Mouse (Mus musculus): ENCODE results near the gene Scfd2.

The Scfd2 gene

GRCm38 (mm10) chr5:74240926-74241680 lies 290.5 kb downstream of the Scfd2 start:
- 67% methylated on average over 13 of the region's 13 CpGs for WGBS

DNA sequence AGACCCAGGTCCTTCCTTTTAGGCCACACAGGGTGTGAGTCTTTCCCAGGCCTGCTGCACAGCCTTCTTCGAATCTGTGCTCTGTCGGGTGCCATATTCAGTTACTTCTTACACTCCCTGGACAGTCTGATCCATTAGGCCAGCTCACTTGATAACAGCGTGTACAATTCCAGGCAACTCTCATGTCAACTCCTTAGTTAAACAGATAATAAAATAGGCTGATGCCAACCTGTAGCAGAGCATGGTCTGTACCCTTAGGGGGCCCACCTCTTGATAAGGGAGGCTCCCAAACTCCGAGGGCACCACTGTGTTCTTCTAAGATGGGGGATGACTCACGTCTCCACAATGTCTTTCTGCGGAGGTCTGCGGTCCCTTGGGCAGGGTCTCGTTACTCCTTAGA lies 291.3 kb downstream of the Scfd2 start:
- 96% methylated on average over 8 of the region's 8 CpGs for WGBS

GRCm38 (mm10) chr5:74239369-74239768 lies 292.2 kb downstream of the Scfd2 start:
- WGBS: 94% methylated on average over 1 of the region's 1 CpGs

DNA sequence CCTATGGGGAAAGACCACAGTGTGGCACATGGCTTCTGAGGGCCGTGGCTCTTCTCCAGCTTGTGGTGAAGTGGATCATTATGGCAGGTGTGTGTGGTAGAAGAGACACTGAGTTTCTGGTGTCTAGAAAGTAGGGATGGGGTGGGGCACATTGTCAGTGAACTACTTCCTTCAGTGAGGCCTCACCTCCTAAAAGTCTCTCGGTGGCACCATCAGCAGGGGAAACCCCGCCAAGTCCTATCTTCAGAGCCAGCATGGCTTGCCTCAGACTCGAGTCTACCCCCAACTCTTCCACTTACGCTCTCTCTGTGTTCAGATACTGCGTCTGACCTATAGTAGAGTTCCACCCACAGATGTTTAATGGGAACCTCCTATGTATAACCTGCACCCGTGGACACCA lies 297.8 kb downstream of the Scfd2 start:
- 82% methylated on average over 7 of the region's 7 CpGs for WGBS

DNA sequence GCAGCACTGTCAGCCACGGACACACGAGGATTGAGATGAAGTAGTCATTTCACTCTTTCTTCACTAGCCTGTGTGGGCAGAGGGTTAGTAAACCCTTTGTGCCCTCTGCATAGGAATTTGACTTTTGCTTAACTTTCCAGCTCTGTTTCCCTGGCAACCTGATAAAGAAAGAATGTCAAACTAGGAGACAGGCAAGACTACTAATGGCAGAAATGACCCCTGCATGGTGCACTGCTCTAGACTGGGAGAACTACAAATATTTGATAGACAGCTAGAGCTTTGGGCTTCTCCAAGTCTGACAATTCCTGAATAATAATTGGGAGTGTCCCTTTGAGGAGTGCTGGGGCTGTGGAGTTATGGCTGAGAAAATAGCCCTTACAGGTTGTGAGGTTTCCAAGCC lies 301.0 kb downstream of the Scfd2 start:
- WGBS: 85% methylated on average over 2 of the region's 2 CpGs

- 85% methylated on average over 11 of the region's 11 CpGs for WGBS
Observed at GRCm38 (mm10) chr5:74229775-74230413, 301.7 kb downstream of the Scfd2 start.

GRCm38 (mm10) chr5:74228938-74229337 lies 302.6 kb downstream of the Scfd2 start:
- 26% methylated on average over 1 of the region's 1 CpGs for WGBS

DNA sequence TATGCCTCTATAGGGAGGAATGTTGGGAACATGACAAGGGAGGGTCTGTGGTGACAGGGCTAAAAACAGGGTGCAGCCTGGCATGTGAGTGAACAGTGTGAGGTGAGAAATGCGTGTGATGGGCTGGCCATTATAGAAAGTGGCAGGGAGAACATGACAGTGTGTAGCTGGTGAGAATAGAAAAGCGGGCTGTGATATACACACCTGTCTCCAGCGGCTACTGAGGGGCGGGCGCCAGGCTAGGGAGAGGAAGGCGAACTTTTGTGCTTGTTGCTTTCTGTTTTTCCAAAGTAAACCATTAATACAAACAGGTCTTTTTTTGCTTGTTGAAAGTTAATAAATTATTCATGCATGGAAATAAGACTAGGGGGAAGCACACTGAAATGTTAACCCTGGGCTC lies 304.2 kb downstream of the Scfd2 start:
- 97% methylated on average over 6 of the region's 6 CpGs for WGBS

DNA sequence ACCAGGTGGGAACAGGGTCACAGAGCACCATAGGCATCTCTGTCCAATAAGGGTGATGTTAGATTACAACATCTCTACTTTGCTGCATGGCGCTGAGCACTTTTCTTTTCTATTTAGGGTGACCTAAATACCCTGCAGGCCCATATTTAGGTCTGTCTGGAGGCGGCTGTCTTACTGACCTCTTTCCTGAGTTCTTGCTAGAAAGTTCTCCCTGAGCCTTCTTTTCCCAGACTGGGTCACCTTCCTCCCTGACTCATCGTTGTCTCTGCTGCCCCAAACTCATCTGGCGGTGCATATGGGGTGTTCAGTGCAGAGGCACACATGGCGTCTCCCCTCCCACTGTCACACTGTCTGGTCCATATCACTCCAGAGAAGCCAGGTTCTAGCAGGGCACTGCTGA lies 305.4 kb downstream of the Scfd2 start:
- WGBS: 79% methylated on average over 5 of the region's 5 CpGs

- WGBS: 81% methylated on average over 6 of the region's 6 CpGs
Observed at GRCm38 (mm10) chr5:74224480-74224879, 307.1 kb downstream of the Scfd2 start.

DNA sequence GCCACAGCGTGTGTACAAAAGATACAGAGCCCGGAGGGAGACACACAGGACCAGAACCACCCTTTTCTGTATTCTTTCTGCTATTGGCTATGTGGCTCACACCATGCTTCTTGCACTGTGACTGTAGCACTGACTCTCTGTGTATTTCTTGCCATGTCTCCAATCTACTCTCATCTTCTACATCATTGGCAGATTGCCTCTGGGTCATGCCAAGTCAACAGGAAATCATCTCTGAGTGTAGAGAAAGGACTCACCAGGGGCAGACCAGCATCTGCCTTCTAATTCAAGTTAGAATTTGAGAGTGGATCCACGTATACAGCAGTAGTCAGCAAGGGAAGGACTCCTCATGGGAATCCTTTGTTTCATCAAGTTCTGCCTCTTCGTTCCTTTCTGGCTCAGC lies 308.9 kb downstream of the Scfd2 start:
- 89% methylated on average over 4 of the region's 4 CpGs for WGBS

GRCm38 (mm10) chr5:74218524-74218923 lies 313.0 kb downstream of the Scfd2 start:
- 62% methylated on average over 4 of the region's 4 CpGs for WGBS

- 38% methylated on average over 4 of the region's 4 CpGs for WGBS
Observed at GRCm38 (mm10) chr5:74215125-74215524, 316.4 kb downstream of the Scfd2 start.

- WGBS: 30% methylated on average over 7 of the region's 7 CpGs
Observed at GRCm38 (mm10) chr5:74214501-74215110, 317.0 kb downstream of the Scfd2 start.

DNA sequence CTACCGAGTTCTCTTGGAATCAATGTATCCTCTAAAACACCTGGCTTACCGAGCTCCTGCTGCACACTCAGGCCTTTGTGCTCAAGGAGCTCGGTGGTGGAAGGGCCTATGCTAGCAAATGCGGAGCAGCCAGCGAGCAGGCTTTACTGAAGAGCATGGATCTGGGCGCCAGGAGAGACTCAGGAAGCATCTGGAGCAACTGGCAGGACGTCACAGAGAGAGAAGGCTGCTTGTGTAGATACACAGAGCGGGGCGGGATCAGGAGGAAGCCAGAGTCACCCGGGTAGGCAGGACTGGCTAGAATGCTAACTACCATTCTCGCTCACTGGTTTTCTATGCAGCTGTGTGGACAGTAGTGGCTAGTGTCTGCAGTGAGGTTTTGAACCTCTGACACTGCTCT lies 320.2 kb downstream of the Scfd2 start:
- 58% methylated on average over 11 of the region's 11 CpGs for WGBS

- 86% methylated on average over 4 of the region's 4 CpGs for WGBS
Observed at GRCm38 (mm10) chr5:74209640-74210039, 321.9 kb downstream of the Scfd2 start.

- WGBS: 80% methylated on average over 7 of the region's 7 CpGs
Observed at GRCm38 (mm10) chr5:74208438-74208837, 323.1 kb downstream of the Scfd2 start.

DNA sequence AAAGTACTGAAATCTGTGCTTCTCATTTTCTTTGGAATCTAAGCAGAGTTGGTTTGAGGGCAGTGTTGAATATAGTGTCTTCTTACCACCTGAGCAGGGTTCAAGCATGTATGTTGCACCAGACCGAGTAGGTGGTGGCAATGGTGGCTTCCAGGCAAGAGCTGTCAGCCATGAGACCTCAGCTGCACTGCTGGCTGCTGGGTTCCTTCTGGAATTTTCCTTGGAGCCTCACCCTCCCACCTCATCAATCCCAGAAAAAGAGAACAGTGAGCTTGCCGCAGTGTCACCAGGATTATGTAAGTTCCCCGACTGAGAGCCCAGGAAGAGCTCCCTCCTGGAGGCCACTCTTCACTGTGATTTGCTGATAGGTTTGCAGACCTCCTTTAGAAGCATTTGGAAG lies 324.4 kb downstream of the Scfd2 start:
- WGBS: 48% methylated on average over 3 of the region's 3 CpGs

DNA sequence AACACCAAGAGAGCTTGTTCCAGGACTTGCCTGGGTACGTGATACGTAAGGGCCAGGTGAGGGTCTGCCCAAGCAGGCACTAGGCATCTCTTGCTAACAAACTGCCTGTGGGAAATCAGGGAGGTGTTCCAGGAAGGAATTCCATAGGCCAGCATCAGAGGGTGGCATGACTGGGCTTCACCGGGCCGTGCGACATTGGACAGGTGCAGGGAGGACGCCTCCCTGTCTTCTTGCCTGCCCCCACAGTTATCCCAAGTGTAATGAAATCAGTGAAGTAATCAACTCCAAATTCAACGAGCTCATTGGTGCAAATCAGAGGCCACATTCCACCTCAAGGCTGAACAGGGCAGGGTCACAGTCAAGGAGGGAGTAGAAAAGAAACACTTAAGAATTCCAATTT lies 324.9 kb downstream of the Scfd2 start:
- WGBS: 86% methylated on average over 7 of the region's 7 CpGs

DNA sequence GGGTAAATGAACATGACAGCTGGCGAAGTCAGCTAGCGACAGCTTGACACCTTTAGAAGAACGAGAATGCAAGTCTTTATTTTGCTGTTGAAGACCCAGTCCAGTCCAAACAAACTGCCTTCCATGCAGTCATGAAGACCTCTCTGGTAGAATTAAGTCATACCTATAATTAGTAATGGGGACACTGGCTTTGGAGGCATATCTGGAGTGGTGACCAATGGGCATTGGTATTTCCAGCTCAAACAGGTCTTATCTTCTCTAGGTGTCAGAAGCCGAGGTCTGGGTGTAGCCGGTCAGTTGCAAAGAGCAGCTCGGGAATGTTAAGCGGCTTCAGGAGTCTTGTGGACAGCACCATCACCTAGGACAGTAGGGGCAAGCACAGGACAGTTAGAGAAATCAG lies 325.5 kb downstream of the Scfd2 start:
- WGBS: 90% methylated on average over 7 of the region's 7 CpGs

GRCm38 (mm10) chr5:74205509-74205908 lies 326.1 kb downstream of the Scfd2 start:
- 52% methylated on average over 8 of the region's 8 CpGs for WGBS

DNA sequence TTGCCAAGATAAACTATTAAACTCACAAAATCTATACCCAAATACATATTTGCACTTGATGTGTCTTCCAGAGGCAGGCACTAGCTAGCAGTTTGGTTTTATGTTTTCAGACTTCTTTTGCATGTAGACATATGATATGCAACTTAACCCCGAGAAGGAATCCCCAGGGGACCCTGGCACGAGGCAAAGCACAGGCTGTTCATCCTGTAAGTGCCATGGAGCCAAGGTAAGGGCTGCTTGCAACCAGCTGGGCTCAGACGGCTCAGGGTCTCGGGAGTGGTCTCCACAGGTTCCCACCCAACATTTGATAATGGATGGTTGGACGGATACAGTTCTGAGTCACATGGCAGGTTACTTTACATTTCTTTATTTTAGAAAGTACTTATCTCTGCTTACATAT lies 327.1 kb downstream of the Scfd2 start:
- WGBS: 73% methylated on average over 5 of the region's 5 CpGs

DNA sequence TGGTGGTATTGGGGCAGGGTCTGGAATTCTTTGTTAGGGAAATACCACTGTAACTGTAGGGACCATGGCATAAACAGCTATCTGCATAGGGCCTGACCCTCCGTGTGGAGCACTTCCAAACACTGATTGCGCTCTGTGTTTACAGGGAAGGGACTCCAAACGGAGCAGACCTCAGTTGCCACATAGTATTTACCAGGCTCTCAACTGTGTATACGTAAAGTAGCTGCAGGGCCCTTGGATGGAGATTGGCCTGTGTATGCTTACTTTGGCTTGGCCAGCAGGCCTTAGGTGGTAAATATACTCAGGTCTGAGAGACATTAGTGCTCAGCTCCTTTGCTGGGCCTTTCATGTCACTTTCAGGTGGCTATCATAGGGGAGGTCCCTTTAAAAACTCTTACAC lies 329.0 kb downstream of the Scfd2 start:
- WGBS: 90% methylated on average over 4 of the region's 4 CpGs

Data from cerebral cortex, adult 2 months (tissue).